Mouse (Mus musculus) heart, adult 11 months (tissue): ENCODE data around the gene Mcat.
"Not testable (repeated sequence)": the region's sequence is repeated elsewhere in the genome, so short reads cannot be mapped to it uniquely, and the experiment has no call there.

ENCODE experiments used
- DNase-seq: peaks from one replicate; pipeline ENCODE4 v3.0.0; 2022

The Mcat gene

DNA sequence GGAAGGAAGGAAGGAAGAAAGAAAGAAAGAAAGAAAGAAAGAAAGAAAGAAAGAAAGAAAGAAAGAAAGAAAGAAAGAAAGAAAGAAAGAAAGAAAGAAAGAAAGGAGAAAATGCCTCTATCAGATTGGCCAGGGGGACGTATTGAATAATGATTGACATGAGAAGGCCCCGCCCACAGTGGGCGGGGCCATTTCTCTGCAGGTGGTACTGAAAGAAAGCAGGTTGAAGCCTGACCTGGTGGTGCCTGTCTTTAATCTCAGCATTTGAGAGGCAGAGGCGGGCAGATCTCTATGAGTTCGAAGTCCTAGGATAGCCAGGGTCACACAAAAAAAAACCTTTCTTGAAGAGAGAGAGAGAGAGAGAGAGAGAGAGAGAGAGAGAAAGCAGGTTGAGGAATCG lies 62.1 kb downstream of the Mcat start:
- DNase-seq: not testable (repeated sequence)

GRCm38 (mm10) chr15:83500352-83500751 lies 63.2 kb downstream of the Mcat start:
- DNase-seq: no peak

DNA sequence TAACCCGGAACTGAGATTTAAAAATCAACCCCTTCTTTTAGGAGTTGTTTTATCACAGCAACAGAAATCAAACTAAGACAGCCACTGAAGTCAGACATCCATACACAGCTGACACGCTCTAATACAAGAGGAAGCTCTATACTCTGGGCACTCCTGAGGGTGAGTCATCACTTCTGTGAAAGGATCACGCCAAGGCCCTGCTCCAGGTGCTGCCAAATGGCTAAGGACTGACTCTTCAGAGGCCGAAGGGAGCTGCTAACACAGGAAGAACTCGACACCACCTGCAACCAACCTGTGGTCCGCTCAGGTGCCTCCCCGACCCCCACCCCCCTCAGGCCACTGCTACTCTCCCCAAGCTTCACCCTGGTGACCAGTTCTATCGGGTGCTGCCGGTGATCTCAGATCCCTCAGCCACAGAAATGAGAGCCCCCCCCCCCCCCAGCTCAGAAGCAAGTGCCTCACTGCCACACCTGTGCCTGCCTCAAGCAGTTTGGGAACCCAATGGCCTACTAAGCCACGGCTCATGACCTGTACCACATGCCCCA lies 64.3 kb downstream of the Mcat start:
- DNase-seq: no peak

- no peak for DNase-seq
These were observed 66.3 kb downstream of the Mcat start for GRCm38 (mm10) chr15:83497299-83497698.
